Mouse (Mus musculus): ENCODE data around the gene Krtap3-1. TPM values are rescaled to one million over a fixed set of nuclear protein-coding genes. Genes with fewer than 3 reads are reported as not detected.

Gene Krtap3-1
- polyA plus RNA-seq (2014; fragmentation: Illumina TruSeq; extraction: RNeasy Lipid Tissue Mini Kit (QIAGEN cat#74804); ENCODE audit: low read depth, low replicate concordance), result not detected

GRCm38 (mm10) chr11:99566530-99566929, at the start of gene Krtap3-1:
Gene Krtap3-1, minus strand, starts transcription at chr11:99566630.

GRCm38 (mm10) chr11:99614796-99615363, 48.5 kb upstream of the Krtap3-1 start, which contains the start of gene Krtap2-4:
Gene Krtap2-4, minus strand, starts transcription at chr11:99614846.

GRCm38 (mm10) chr11:99610089-99610488, 43.7 kb upstream of the Krtap3-1 start, which contains the start of gene Gm11937:
Gene Gm11937, minus strand, starts transcription at chr11:99610189.

GRCm38 (mm10) chr11:99603208-99603607, 36.8 kb upstream of the Krtap3-1 start, which contains the start of gene Gm11938:
Gene Gm11938, minus strand, starts transcription at chr11:99603308.

GRCm38 (mm10) chr11:99597742-99598141, 31.3 kb upstream of the Krtap3-1 start, which contains the start of gene Krtap9-3:
Gene Krtap9-3, minus strand, starts transcription at chr11:99598105.

GRCm38 (mm10) chr11:99590981-99591380, 24.6 kb upstream of the Krtap3-1 start, which contains the start of gene Krtap1-3:
Gene Krtap1-3, minus strand, starts transcription at chr11:99591339.

GRCm38 (mm10) chr11:99583245-99583704, 16.8 kb upstream of the Krtap3-1 start, which contains the start of gene Krtap1-4:
Gene Krtap1-4, minus strand, starts transcription at chr11:99583654.

GRCm38 (mm10) chr11:99580636-99581035, 14.2 kb upstream of the Krtap3-1 start, which contains the start of gene Krtap1-5:
Gene Krtap1-5, minus strand, starts transcription at chr11:99581016.

GRCm38 (mm10) chr11:99559366-99559765, 7.1 kb downstream of the Krtap3-1 start, which contains the start of gene Gm11939:
Gene Gm11939, minus strand, starts transcription at chr11:99559466.

GRCm38 (mm10) chr11:99556753-99557152, 9.7 kb downstream of the Krtap3-1 start, which contains the start of gene Krtap3-2:
Gene Krtap3-2, minus strand, starts transcription at chr11:99556853.

GRCm38 (mm10) chr11:99550765-99551164, 15.7 kb downstream of the Krtap3-1 start, which contains the start of gene Krtap3-3:
Gene Krtap3-3, minus strand, starts transcription at chr11:99550865.

GRCm38 (mm10) chr11:99521288-99521860, 45.1 kb downstream of the Krtap3-1 start, which contains the start of gene Krt39:
Gene Krt39, minus strand, starts transcription at chr11:99521338.

Other genes starting within 250 kb of the Krtap3-1 start
- not detected for gene Krt25, start 243.7 kb downstream of the Krtap3-1 start, polyA plus RNA-seq (2014; fragmentation: Illumina TruSeq; extraction: RNeasy Lipid Tissue Mini Kit (QIAGEN cat#74804); ENCODE audit: low read depth, low replicate concordance)
- not detected for gene Krt26, start 228.7 kb downstream of the Krtap3-1 start, polyA plus RNA-seq (2014; fragmentation: Illumina TruSeq; extraction: RNeasy Lipid Tissue Mini Kit (QIAGEN cat#74804); ENCODE audit: low read depth, low replicate concordance)
- not detected for gene Krt27, start 215.5 kb downstream of the Krtap3-1 start, polyA plus RNA-seq (2014; fragmentation: Illumina TruSeq; extraction: RNeasy Lipid Tissue Mini Kit (QIAGEN cat#74804); ENCODE audit: low read depth, low replicate concordance)
- not detected for gene Krt28, start 191.7 kb downstream of the Krtap3-1 start, polyA plus RNA-seq (2014; fragmentation: Illumina TruSeq; extraction: RNeasy Lipid Tissue Mini Kit (QIAGEN cat#74804); ENCODE audit: low read depth, low replicate concordance)
- gene Krt10, start 177.3 kb downstream of the Krtap3-1 start, polyA plus RNA-seq (2014; fragmentation: Illumina TruSeq; extraction: RNeasy Lipid Tissue Mini Kit (QIAGEN cat#74804); ENCODE audit: low read depth, low replicate concordance), result 14.8 TPM
- not detected for gene Krt12, start 144.4 kb downstream of the Krtap3-1 start, polyA plus RNA-seq (2014; fragmentation: Illumina TruSeq; extraction: RNeasy Lipid Tissue Mini Kit (QIAGEN cat#74804); ENCODE audit: low read depth, low replicate concordance)
- not detected for gene Krt20, start 128.5 kb downstream of the Krtap3-1 start, polyA plus RNA-seq (2014; fragmentation: Illumina TruSeq; extraction: RNeasy Lipid Tissue Mini Kit (QIAGEN cat#74804); ENCODE audit: low read depth, low replicate concordance)
- not detected for gene Krt23, start 73.5 kb downstream of the Krtap3-1 start, polyA plus RNA-seq (2014; fragmentation: Illumina TruSeq; extraction: RNeasy Lipid Tissue Mini Kit (QIAGEN cat#74804); ENCODE audit: low read depth, low replicate concordance)
- gene Krt39, start 45.3 kb downstream of the Krtap3-1 start, polyA plus RNA-seq (2014; fragmentation: Illumina TruSeq; extraction: RNeasy Lipid Tissue Mini Kit (QIAGEN cat#74804); ENCODE audit: low read depth, low replicate concordance), result not detected
- not detected for gene Krt40, start 23.5 kb downstream of the Krtap3-1 start, polyA plus RNA-seq (2014; fragmentation: Illumina TruSeq; extraction: RNeasy Lipid Tissue Mini Kit (QIAGEN cat#74804); ENCODE audit: low read depth, low replicate concordance)
- not detected for gene Krtap3-3, start 15.8 kb downstream of the Krtap3-1 start, polyA plus RNA-seq (2014; fragmentation: Illumina TruSeq; extraction: RNeasy Lipid Tissue Mini Kit (QIAGEN cat#74804); ENCODE audit: low read depth, low replicate concordance)
- gene Krtap3-2, start 9.8 kb downstream of the Krtap3-1 start, polyA plus RNA-seq (2014; fragmentation: Illumina TruSeq; extraction: RNeasy Lipid Tissue Mini Kit (QIAGEN cat#74804); ENCODE audit: low read depth, low replicate concordance), result not detected
- not detected for gene Gm11939, start 7.2 kb downstream of the Krtap3-1 start, polyA plus RNA-seq (2014; fragmentation: Illumina TruSeq; extraction: RNeasy Lipid Tissue Mini Kit (QIAGEN cat#74804); ENCODE audit: low read depth, low replicate concordance)
- not detected for gene Krtap1-5, start 14.4 kb upstream of the Krtap3-1 start, polyA plus RNA-seq (2014; fragmentation: Illumina TruSeq; extraction: RNeasy Lipid Tissue Mini Kit (QIAGEN cat#74804); ENCODE audit: low read depth, low replicate concordance)
- not detected for gene Krtap1-4, start 17.0 kb upstream of the Krtap3-1 start, polyA plus RNA-seq (2014; fragmentation: Illumina TruSeq; extraction: RNeasy Lipid Tissue Mini Kit (QIAGEN cat#74804); ENCODE audit: low read depth, low replicate concordance)
- not detected for gene Krtap1-3, start 24.7 kb upstream of the Krtap3-1 start, polyA plus RNA-seq (2014; fragmentation: Illumina TruSeq; extraction: RNeasy Lipid Tissue Mini Kit (QIAGEN cat#74804); ENCODE audit: low read depth, low replicate concordance)
- not detected for gene Krtap9-3, start 31.5 kb upstream of the Krtap3-1 start, polyA plus RNA-seq (2014; fragmentation: Illumina TruSeq; extraction: RNeasy Lipid Tissue Mini Kit (QIAGEN cat#74804); ENCODE audit: low read depth, low replicate concordance)
- gene Gm11938, start 36.7 kb upstream of the Krtap3-1 start, polyA plus RNA-seq (2014; fragmentation: Illumina TruSeq; extraction: RNeasy Lipid Tissue Mini Kit (QIAGEN cat#74804); ENCODE audit: low read depth, low replicate concordance), result not detected
- gene Gm11937, start 43.6 kb upstream of the Krtap3-1 start, polyA plus RNA-seq (2014; fragmentation: Illumina TruSeq; extraction: RNeasy Lipid Tissue Mini Kit (QIAGEN cat#74804); ENCODE audit: low read depth, low replicate concordance), result not detected
- not detected for gene Krtap2-4, start 48.2 kb upstream of the Krtap3-1 start, polyA plus RNA-seq (2014; fragmentation: Illumina TruSeq; extraction: RNeasy Lipid Tissue Mini Kit (QIAGEN cat#74804); ENCODE audit: low read depth, low replicate concordance)
- not detected for gene Gm11562, start 53.8 kb upstream of the Krtap3-1 start, polyA plus RNA-seq (2014; fragmentation: Illumina TruSeq; extraction: RNeasy Lipid Tissue Mini Kit (QIAGEN cat#74804); ENCODE audit: low read depth, low replicate concordance)
- not detected for gene Krtap4-1, start 61.6 kb upstream of the Krtap3-1 start, polyA plus RNA-seq (2014; fragmentation: Illumina TruSeq; extraction: RNeasy Lipid Tissue Mini Kit (QIAGEN cat#74804); ENCODE audit: low read depth, low replicate concordance)
- not detected for gene Krtap4-2, start 68.5 kb upstream of the Krtap3-1 start, polyA plus RNA-seq (2014; fragmentation: Illumina TruSeq; extraction: RNeasy Lipid Tissue Mini Kit (QIAGEN cat#74804); ENCODE audit: low read depth, low replicate concordance)
- not detected for gene Krtap4-7, start 77.5 kb upstream of the Krtap3-1 start, polyA plus RNA-seq (2014; fragmentation: Illumina TruSeq; extraction: RNeasy Lipid Tissue Mini Kit (QIAGEN cat#74804); ENCODE audit: low read depth, low replicate concordance)
- gene Gm11555, start 83.6 kb upstream of the Krtap3-1 start, polyA plus RNA-seq (2014; fragmentation: Illumina TruSeq; extraction: RNeasy Lipid Tissue Mini Kit (QIAGEN cat#74804); ENCODE audit: low read depth, low replicate concordance), result not detected
- not detected for gene Gm11563, start 92.3 kb upstream of the Krtap3-1 start, polyA plus RNA-seq (2014; fragmentation: Illumina TruSeq; extraction: RNeasy Lipid Tissue Mini Kit (QIAGEN cat#74804); ENCODE audit: low read depth, low replicate concordance)
- gene Krtap4-6, start 99.3 kb upstream of the Krtap3-1 start, polyA plus RNA-seq (2014; fragmentation: Illumina TruSeq; extraction: RNeasy Lipid Tissue Mini Kit (QIAGEN cat#74804); ENCODE audit: low read depth, low replicate concordance), result not detected
- gene Gm14190, start 124.1 kb upstream of the Krtap3-1 start, polyA plus RNA-seq (2014; fragmentation: Illumina TruSeq; extraction: RNeasy Lipid Tissue Mini Kit (QIAGEN cat#74804); ENCODE audit: low read depth, low replicate concordance), result not detected
- not detected for gene Gm14180, start 167.7 kb upstream of the Krtap3-1 start, polyA plus RNA-seq (2014; fragmentation: Illumina TruSeq; extraction: RNeasy Lipid Tissue Mini Kit (QIAGEN cat#74804); ENCODE audit: low read depth, low replicate concordance)
- gene Gm11595, start 206.3 kb upstream of the Krtap3-1 start, polyA plus RNA-seq (2014; fragmentation: Illumina TruSeq; extraction: RNeasy Lipid Tissue Mini Kit (QIAGEN cat#74804); ENCODE audit: low read depth, low replicate concordance), result not detected
- gene Krtap4-8, start 214.1 kb upstream of the Krtap3-1 start, polyA plus RNA-seq (2014; fragmentation: Illumina TruSeq; extraction: RNeasy Lipid Tissue Mini Kit (QIAGEN cat#74804); ENCODE audit: low read depth, low replicate concordance), result not detected
- not detected for gene Krtap4-9, start 218.6 kb upstream of the Krtap3-1 start, polyA plus RNA-seq (2014; fragmentation: Illumina TruSeq; extraction: RNeasy Lipid Tissue Mini Kit (QIAGEN cat#74804); ENCODE audit: low read depth, low replicate concordance)
- gene Gm11596, start 226.8 kb upstream of the Krtap3-1 start, polyA plus RNA-seq (2014; fragmentation: Illumina TruSeq; extraction: RNeasy Lipid Tissue Mini Kit (QIAGEN cat#74804); ENCODE audit: low read depth, low replicate concordance), result not detected
- not detected for gene Gm11569, start 232.3 kb upstream of the Krtap3-1 start, polyA plus RNA-seq (2014; fragmentation: Illumina TruSeq; extraction: RNeasy Lipid Tissue Mini Kit (QIAGEN cat#74804); ENCODE audit: low read depth, low replicate concordance)
- gene Gm11554, start 237.8 kb upstream of the Krtap3-1 start, polyA plus RNA-seq (2014; fragmentation: Illumina TruSeq; extraction: RNeasy Lipid Tissue Mini Kit (QIAGEN cat#74804); ENCODE audit: low read depth, low replicate concordance), result not detected
- gene Krtap4-13, start 243.3 kb upstream of the Krtap3-1 start, polyA plus RNA-seq (2014; fragmentation: Illumina TruSeq; extraction: RNeasy Lipid Tissue Mini Kit (QIAGEN cat#74804); ENCODE audit: low read depth, low replicate concordance), result not detected
- gene Gm11564, start 249.0 kb upstream of the Krtap3-1 start, polyA plus RNA-seq (2014; fragmentation: Illumina TruSeq; extraction: RNeasy Lipid Tissue Mini Kit (QIAGEN cat#74804); ENCODE audit: low read depth, low replicate concordance), result not detected

All from adrenal gland, adult 10 weeks (tissue).